ENCODE assay signal across 12 mouse cellular contexts in the genomic region with DNA sequence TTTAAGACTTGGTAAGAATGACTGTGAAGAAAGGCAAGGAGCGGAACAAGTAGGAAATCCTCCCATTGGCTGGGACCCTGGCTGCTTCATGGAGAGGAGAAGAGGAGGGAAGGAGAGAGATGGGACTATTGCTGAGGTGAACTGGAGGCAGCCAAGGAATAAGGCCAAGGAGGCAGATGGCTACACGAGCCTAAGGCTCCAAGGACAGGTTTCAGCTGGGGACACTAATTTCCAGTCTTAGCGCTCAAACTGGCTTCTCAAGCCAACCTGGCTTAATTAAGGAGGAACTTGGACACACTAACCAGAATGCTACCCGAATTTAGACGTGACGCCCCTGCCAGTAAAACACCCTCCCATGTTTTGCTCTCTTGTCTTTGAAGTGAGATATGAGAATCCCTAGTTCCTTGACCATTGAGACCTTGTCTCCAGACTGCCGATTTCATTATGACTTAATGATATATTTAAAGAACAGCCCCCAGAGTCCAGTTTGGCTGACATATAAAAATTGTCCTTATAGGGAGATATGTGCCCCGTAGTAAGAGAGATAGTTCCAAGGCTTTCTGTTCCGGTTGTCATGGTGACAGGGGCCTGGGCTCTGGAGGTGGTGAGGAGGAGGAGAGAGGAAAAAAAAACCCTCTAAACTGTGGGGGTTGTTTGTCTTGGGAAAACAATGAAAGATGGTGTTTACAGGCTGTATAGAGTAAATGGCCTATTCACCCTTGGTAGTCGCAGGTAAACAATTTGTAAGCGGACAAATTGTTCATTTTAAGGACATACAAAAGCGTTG. TPM values are rescaled to one million over a fixed set of nuclear protein-coding genes. Genes with fewer than 3 reads are reported as not detected.
A peak's percentile ranks its signal among the peaks of the same experiment; 100 is the strongest.
DNase-seq lines count a peak whose midpoint lies in the region; ATAC-seq and TF ChIP-seq lines count a peak whose summit lies in the region.
"Had no signal": no experiment of that assay in that cellular context is flagged by ENCODE, and none has a peak within 500 bp of the region (broad histone marks: within the 10 kb centered on the region; RNA-seq: fewer than 3 reads in every experiment).

No protein-coding gene starts in this region.

- no peak overlapping the region for H3K27ac ChIP-seq in forebrain, postnatal 0 days (ENCODE audit: low read depth, low read length)
- no peak overlapping the region for H3K27ac ChIP-seq in forebrain, embryonic 11.5 days (ENCODE audit: low read depth, low read length)
- H3K27ac ChIP-seq: heart, embryonic 10.5 days; liver, embryonic 13.5 days had no signal

- no peaks in the 10 kb centered on the region for H3K27me3 ChIP-seq in forebrain, postnatal 0 days (ENCODE audit: insufficient read depth, low read length)
- H3K27me3 ChIP-seq in forebrain, embryonic 11.5 days (ENCODE audit: control insufficient read depth, insufficient read depth, low read length): no peaks in the 10 kb centered on the region
- H3K27me3 ChIP-seq: liver, embryonic 13.5 days had no signal

- ATAC-seq in forebrain, postnatal 0 days: no peak
- no peak for ATAC-seq in forebrain, embryonic 11.5 days (replicated peaks; ENCODE audit: low FRiP score)
- no peak for ATAC-seq in megakaryocyte progenitor cell, adult 5-6 weeks (replicated peaks; ENCODE audit: poor library complexity)

- no peak overlapping the region for H3K4me3 ChIP-seq in forebrain, postnatal 0 days (ENCODE audit: low read depth, low read length)
- no peak overlapping the region for H3K4me3 ChIP-seq in forebrain, embryonic 11.5 days (ENCODE audit: low read depth, low read length)
- H3K4me3 ChIP-seq: heart, embryonic 10.5 days; liver, embryonic 13.5 days had no signal

- 53% methylated on average over 12 of the region's 12 CpGs for WGBS in forebrain, postnatal 0 days
- WGBS in forebrain, embryonic 11.5 days: 73% methylated on average over 12 of the region's 12 CpGs

- no peak for TF ChIP-seq CTCF in forebrain, postnatal 0 days (IDR thresholded peaks at IDR 0.05; ENCODE audit: low read depth)

- H3K4me1 ChIP-seq in forebrain, postnatal 0 days (ENCODE audit: insufficient read depth): 0 out of 2 replicates have a peak, but pooled peaks cover 10% of the 10 kb centered on the region
- peaks cover 8% of the 10 kb centered on the region; the same call in 1 of the 2 replicates for H3K4me1 ChIP-seq in forebrain, embryonic 11.5 days (replicated peaks; ENCODE audit: control insufficient read depth, insufficient read depth, low read length)
- H3K4me1 ChIP-seq: liver, embryonic 13.5 days had no signal

- DNase-seq in forebrain, postnatal 0 days: peak; percentile 47
- DNase-seq in forebrain, embryonic 11.5 days (ENCODE audit: low spot score): no peak
- DNase-seq in R1 (ENCODE audit: low read depth, low spot score): peak; percentile 53
- DNase-seq in cerebellum, adult 9-10 months: peak; percentile 69
- peak; percentile 45 to 47 for DNase-seq in left cerebral cortex, postnatal 10 days (ENCODE audit: extremely low spot score in 1 of 2, low spot score in 2 of 2)
- no peak for DNase-seq in gastrocnemius, postnatal 36 days
- DNase-seq in gastrocnemius, postnatal 25 days: no peak
- DNase-seq: kidney, adult 8-10 months; liver, embryonic 13.5 days; lung, postnatal 14 days had no signal

- H3K36me3 ChIP-seq in forebrain, postnatal 0 days (ENCODE audit: insufficient read depth): no peaks in the 10 kb centered on the region
- H3K36me3 ChIP-seq in forebrain, embryonic 11.5 days (ENCODE audit: control insufficient read depth, insufficient read depth, low read length): no peaks in the 10 kb centered on the region
- H3K36me3 ChIP-seq: heart, embryonic 10.5 days; liver, embryonic 13.5 days had no signal

- no peak overlapping the region for H3K9ac ChIP-seq in forebrain, postnatal 0 days
- H3K9ac ChIP-seq in forebrain, embryonic 11.5 days (ENCODE audit: low read length): no peak overlapping the region
- H3K9ac ChIP-seq: liver, embryonic 13.5 days had no signal

- H3K4me2 ChIP-seq in forebrain, postnatal 0 days (ENCODE audit: low read depth): no peak overlapping the region
- H3K4me2 ChIP-seq in forebrain, embryonic 11.5 days (ENCODE audit: low read depth, low read length, severe bottlenecking): no peak overlapping the region
- H3K4me2 ChIP-seq: liver, embryonic 13.5 days had no signal

- intact Hi-C loops in left cerebral cortex, postnatal 10 days (cut with DNase I): no loop called here
- intact Hi-C loops in gastrocnemius, postnatal 36 days (cut with DNase I): no loop called here

- H3K9me3 ChIP-seq in forebrain, postnatal 0 days (ENCODE audit: low read length): no peaks in the 10 kb centered on the region
- H3K9me3 ChIP-seq in forebrain, embryonic 11.5 days (ENCODE audit: control insufficient read depth, low read length): no peaks in the 10 kb centered on the region
- H3K9me3 ChIP-seq: heart, embryonic 10.5 days; liver, embryonic 13.5 days had no signal

RNA-seq across cellular contexts. Expression of a gene that starts 48.3 kb away (rescaled TPM):
- 28.0 and 31.6 TPM in 2 replicates for total RNA-seq in forebrain, postnatal 0 days (2014; rRNA removed)
- polyA plus RNA-seq in forebrain, postnatal 0 days (2015; fragmentation: Nextera tagmentation; extraction: Ambion mirVana): 13.6 and 18.3 TPM in 2 replicates
- 47.5 and 54.1 TPM in 2 replicates for polyA plus RNA-seq in forebrain, embryonic 11.5 days (2014; fragmentation: Nextera tagmentation; extraction: Ambion mirVana)
- total RNA-seq in left cerebral cortex, postnatal 10 days (2021): 10 to 100 TPM; 20.9 to 21.3 TPM
- 10 to 100 TPM; 11.2 to 12.7 TPM for total RNA-seq in gastrocnemius, postnatal 36 days (2021)
- total RNA-seq in gastrocnemius, postnatal 25 days (2021): 10 to 100 TPM; 11.4 to 12.1 TPM
- 27.6 and 31.7 TPM in 2 replicates for total RNA-seq in megakaryocyte progenitor cell, adult 5-6 weeks (2015)
- total RNA-seq in megakaryocyte progenitor cell, adult 5-6 weeks (2017): 33.4 and 34.6 TPM in 2 replicates

Comparison
In these comparisons a context has a peak if more than half of its experiments do, and no peak if none do; other contexts are left out.
1. DNase-seq: peak in forebrain, postnatal 0 days (single experiment), R1 (single experiment), cerebellum, adult 9-10 months (single experiment) and left cerebral cortex, postnatal 10 days (2 of 2); none in forebrain, embryonic 11.5 days (single experiment), gastrocnemius, postnatal 36 days (0 of 2) and gastrocnemius, postnatal 25 days (single experiment).